Mouse (Mus musculus) liver, embryonic 14.5 days (tissue): ENCODE data around the gene 2900026A02Rik.

Experiments used
- CTCF ChIP-seq: IDR thresholded peaks from 2 replicates; pipeline ENCODE4 v1.5.1; 2016; ENCODE audit warnings: antibody characterized with exemption, low read depth, control low read depth
- EP300 ChIP-seq: IDR thresholded peaks from 2 replicates; pipeline ENCODE4 v1.6.1; 2016; ENCODE audit warnings: antibody characterized with exemption, low read depth

- peak; percentile 47 for TF ChIP-seq CTCF
- TF ChIP-seq EP300: no peak
These were observed 82.5 kb downstream of the 2900026A02Rik start for GRCm38 (mm10) chr5:113138319-113139063.
